ENCODE assay signal across 13 mouse cellular contexts in genomic region chr2:173187182-173187855, GRCm38 (mm10). TPM values are rescaled to one million over a fixed set of nuclear protein-coding genes. Genes with fewer than 3 reads are reported as not detected.
DNase-seq lines count a peak whose midpoint lies in the region; ATAC-seq lines count a peak whose summit lies in the region.
"Had no signal": no experiment of that assay in that cellular context is flagged by ENCODE, and none has a peak within 500 bp of the region (broad histone marks: within the 10 kb centered on the region; RNA-seq: fewer than 3 reads in every experiment).

No protein-coding gene starts in this region.

- H3K27ac ChIP-seq in brown adipose tissue, adult 24 weeks (replicated peaks; ENCODE audit: low read depth, low read length), result peak overlapping the region; percentile 73; the same call in 1 of the 2 replicates
- no peak overlapping the region for H3K27ac ChIP-seq in forebrain, embryonic 16.5 days (ENCODE audit: low read length)
- H3K27ac ChIP-seq: embryonic facial prominence, embryonic 13.5 days; limb, embryonic 12.5 days had no signal

- H3K4me2 ChIP-seq in forebrain, embryonic 16.5 days (ENCODE audit: low read length), result no peak overlapping the region
- H3K4me2 ChIP-seq: limb, embryonic 12.5 days had no signal

- H3K36me3 ChIP-seq in forebrain, embryonic 16.5 days (ENCODE audit: control insufficient read depth, insufficient read depth), result no peaks in the 10 kb centered on the region
- H3K36me3 ChIP-seq: embryonic facial prominence, embryonic 13.5 days; limb, embryonic 12.5 days had no signal

- no peaks in the 10 kb centered on the region for H3K9me3 ChIP-seq in forebrain, embryonic 16.5 days (ENCODE audit: control insufficient read depth, low read length)
- H3K9me3 ChIP-seq: embryonic facial prominence, embryonic 13.5 days; limb, embryonic 12.5 days had no signal

- no peaks in the 10 kb centered on the region for H3K4me1 ChIP-seq in brown adipose tissue, adult 24 weeks (ENCODE audit: control insufficient read depth, insufficient read depth, insufficient read length, low read length)
- no peaks in the 10 kb centered on the region for H3K4me1 ChIP-seq in forebrain, embryonic 16.5 days (replicated peaks; ENCODE audit: control insufficient read depth, insufficient read depth, low read length)
- H3K4me1 ChIP-seq: embryonic facial prominence, embryonic 13.5 days had no signal

- no peak overlapping the region for H3K4me3 ChIP-seq in brown adipose tissue, adult 24 weeks (ENCODE audit: insufficient read depth, low read depth, low read length)
- no peak overlapping the region for H3K4me3 ChIP-seq in forebrain, embryonic 16.5 days (replicated peaks; ENCODE audit: low read length)
- H3K4me3 ChIP-seq: embryonic facial prominence, embryonic 13.5 days; limb, embryonic 12.5 days had no signal

- WGBS in forebrain, embryonic 16.5 days, result 42% methylated on average over 8 of the region's 8 CpGs

- peak; percentile 2 for DNase-seq in layer of hippocampus, adult 11-12 months (ENCODE audit: low spot score)
- no peak for DNase-seq in layer of hippocampus, adult 8-10 months (ENCODE audit: low spot score in 2 of 2)
- peak; percentile 71 for DNase-seq in kidney, postnatal 36 days
- no peak for DNase-seq in cerebellum, adult 18-20 months
- DNase-seq in yolk sac, embryonic 10.5 days (ENCODE audit: low spot score), result no peak
- DNase-seq: thymus, postnatal 25 days had no signal

- peak; percentile 73 for ATAC-seq in megakaryocyte progenitor cell, adult 5-6 weeks (replicated peaks; ENCODE audit: poor library complexity)
- no peak for ATAC-seq in forebrain, embryonic 16.5 days

- no peaks in the 10 kb centered on the region; the same call in 1 of the 2 replicates for H3K27me3 ChIP-seq in forebrain, embryonic 16.5 days (replicated peaks; ENCODE audit: control insufficient read depth, insufficient read depth, low read length)

- H3K9ac ChIP-seq in forebrain, embryonic 16.5 days (replicated peaks; ENCODE audit: low read depth, low read length), result no peak overlapping the region
- H3K9ac ChIP-seq: embryonic facial prominence, embryonic 13.5 days; limb, embryonic 12.5 days had no signal

RNA-seq across cellular contexts. Expression of gene Zbp1, which starts 31.4 kb away (rescaled TPM):
- 1 to 10 TPM in 2 of 4 experiments, not detected in 2; 1.5 to 2.5 TPM for total RNA-seq in layer of hippocampus, adult 8-10 months (2022)
- 1.6 TPM in 1 of 2 replicates, not detected in the other for polyA plus RNA-seq in brown adipose tissue, adult 24 weeks (2012; ENCODE audit: insufficient read depth, insufficient read length, missing spikeins)
- total RNA-seq in megakaryocyte progenitor cell, adult 5-6 weeks (2015), result 2.0 and 5.3 TPM in 2 replicates
- total RNA-seq in megakaryocyte progenitor cell, adult 5-6 weeks (2017), result 2.5 and 2.9 TPM in 2 replicates
- polyA plus RNA-seq in forebrain, embryonic 16.5 days (2015; fragmentation: Nextera tagmentation; extraction: Ambion mirVana), result not detected in 2 replicates
- polyA plus RNA-seq: limb, embryonic 12.5 days had no signal

RNA-seq across cellular contexts. Expression of gene Pck1, which starts 34.5 kb away (rescaled TPM):
- total RNA-seq in layer of hippocampus, adult 8-10 months (2022), result under 1 TPM in 1 of 4 experiments, not detected in 3; 0.11 TPM
- 1,317 and 1,888 TPM in 2 replicates for polyA plus RNA-seq in brown adipose tissue, adult 24 weeks (2012; ENCODE audit: insufficient read depth, insufficient read length, missing spikeins)
- total RNA-seq in megakaryocyte progenitor cell, adult 5-6 weeks (2015), result not detected in 2 replicates
- not detected in 2 replicates for total RNA-seq in megakaryocyte progenitor cell, adult 5-6 weeks (2017)
- not detected in 2 replicates for polyA plus RNA-seq in forebrain, embryonic 16.5 days (2015; fragmentation: Nextera tagmentation; extraction: Ambion mirVana)
- total RNA-seq: hematopoietic stem cell, adult 5-6 weeks; monocyte, adult 5-6 weeks had no signal
- polyA plus RNA-seq: embryonic facial prominence, embryonic 13.5 days had no signal

Comparison
In these comparisons a context has a peak if more than half of its experiments do, and no peak if none do; other contexts are left out.
1. DNase-seq: peak in layer of hippocampus, adult 11-12 months (single experiment) and kidney, postnatal 36 days (2 of 2); none in layer of hippocampus, adult 8-10 months (0 of 2), cerebellum, adult 18-20 months (0 of 2) and yolk sac, embryonic 10.5 days (single experiment).